Mouse (Mus musculus) lung, postnatal 0 days (tissue): ENCODE measurements at regions not wholly inside any gene's neighbourhood (a gene's known extent, or its start where the extent isn't known, plus 50 kb on each side); places are given as distances from the start of the nearest gene placed in this dataset.
A peak's percentile ranks its signal among the peaks of the same experiment; 100 is the strongest.

Experiments
- ATAC-seq: fragments of 200-750 bp; cut with Nextera tagmentation; 2 replicates; pipeline ENCODE4 v1.8.0; 2017; ENCODE audit warnings: moderate library complexity
- DNase-seq: peaks from one replicate; pipeline ENCODE4 v3.0.0-alpha.2; 2016; ENCODE audit warnings: low spot score
- H3K27ac ChIP-seq: fragments of 300-500 bp; sonication (generic); 2 replicates; pipeline ENCODE4 v1.5.1; 2014; ENCODE audit warnings: antibody characterized with exemption, mild to moderate bottlenecking, low read length, mixed read lengths
- H3K27me3 ChIP-seq: fragments of 300-500 bp; sonication (generic); replicated peaks from 2 replicates; pipeline ENCODE4 v1.6.1; 2014; ENCODE audit warnings: low read length, mixed read lengths; ENCODE audit not compliant: insufficient read depth
- H3K36me3 ChIP-seq: fragments of 300-500 bp; sonication (generic); 2 replicates; pipeline ENCODE4 v1.6.1; 2014; ENCODE audit warnings: low read length, mixed read lengths; ENCODE audit not compliant: insufficient read depth
- H3K4me1 ChIP-seq: fragments of 300-500 bp; sonication (generic); 2 replicates; pipeline ENCODE4 v1.6.1; 2014; ENCODE audit warnings: antibody characterized with exemption, low read depth, low read length, mixed read lengths; ENCODE audit not compliant: insufficient read depth
- H3K4me2 ChIP-seq: fragments of 300-500 bp; sonication (generic); replicated peaks from 2 replicates; pipeline ENCODE4 v1.6.1; 2014; ENCODE audit warnings: low read depth, mild to moderate bottlenecking, low read length, moderate library complexity, mixed read lengths
- H3K4me3 ChIP-seq: fragments of 300-500 bp; sonication (generic); 2 replicates; pipeline ENCODE4 v1.5.1; 2014; ENCODE audit warnings: low read depth, low read length
- H3K9ac ChIP-seq: fragments of 300-500 bp; sonication (generic); replicated peaks from 2 replicates; pipeline ENCODE4 v1.6.1; 2014; ENCODE audit warnings: low read depth, mild to moderate bottlenecking
- H3K9me3 ChIP-seq: fragments of 300-500 bp; sonication (generic); 2 replicates; pipeline ENCODE4 v1.6.1; 2016; ENCODE audit warnings: low read length, mixed read lengths
- CTCF ChIP-seq: IDR thresholded peaks from 2 replicates; pipeline ENCODE4 v1.5.1; 2016; ENCODE audit warnings: antibody characterized with exemption, mild to moderate bottlenecking
- EP300 ChIP-seq: IDR thresholded peaks from 2 replicates; pipeline ENCODE4 v1.6.1; 2016; ENCODE audit warnings: antibody characterized with exemption, mild to moderate bottlenecking, control low read depth
- WGBS: fragments of 180-500 bp; shearing (Covaris S2); extraction: QIAGEN DNeasy Blood & Tissue Kit; methylation state at CpG from one replicate; pipeline ENCODE4 v1.1.7; 2014; 5-methylcytosine and 5-hydroxymethylcytosine counted together

DNA sequence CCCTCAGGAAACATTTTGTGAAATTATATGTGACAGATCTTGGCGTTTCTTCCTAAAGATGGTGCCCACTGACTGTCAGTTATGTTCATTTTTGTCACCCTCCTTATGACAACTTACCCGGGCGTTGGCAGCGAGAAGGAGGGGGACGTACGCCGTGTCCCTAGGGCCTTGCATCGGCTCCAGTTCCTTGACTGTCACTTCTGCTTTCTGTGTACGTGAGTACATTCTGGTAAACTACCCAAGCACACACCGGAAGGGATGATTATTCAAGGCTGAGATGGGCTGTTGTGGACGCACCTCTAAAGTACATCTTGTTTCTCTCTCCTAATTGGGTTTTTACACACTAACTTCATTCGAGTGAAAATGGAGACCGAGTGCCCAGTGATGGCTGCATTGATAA is 120.2 kb downstream of the Edn3 start:
- no peak overlapping the region for H3K27ac ChIP-seq
- no peaks in the 10 kb centered on the region for H3K4me1 ChIP-seq
- WGBS = 74% methylated on average over 13 of the region's 13 CpGs
- H3K9ac ChIP-seq = no peak overlapping the region
- no peaks in the 10 kb centered on the region for H3K36me3 ChIP-seq
- no peaks in the 10 kb centered on the region for H3K9me3 ChIP-seq
- H3K4me3 ChIP-seq = no peak overlapping the region
- DNase-seq (no peak), ATAC-seq (no peak)
- no peaks in the 10 kb centered on the region for H3K27me3 ChIP-seq
- no peak overlapping the region for H3K4me2 ChIP-seq
- no peak for TF ChIP-seq EP300
- TF ChIP-seq CTCF = no peak

- DNase-seq = no peak
Measured at GRCm38 (mm10) chr2:174884232-174885225, 124.1 kb downstream of the Edn3 start.

DNA sequence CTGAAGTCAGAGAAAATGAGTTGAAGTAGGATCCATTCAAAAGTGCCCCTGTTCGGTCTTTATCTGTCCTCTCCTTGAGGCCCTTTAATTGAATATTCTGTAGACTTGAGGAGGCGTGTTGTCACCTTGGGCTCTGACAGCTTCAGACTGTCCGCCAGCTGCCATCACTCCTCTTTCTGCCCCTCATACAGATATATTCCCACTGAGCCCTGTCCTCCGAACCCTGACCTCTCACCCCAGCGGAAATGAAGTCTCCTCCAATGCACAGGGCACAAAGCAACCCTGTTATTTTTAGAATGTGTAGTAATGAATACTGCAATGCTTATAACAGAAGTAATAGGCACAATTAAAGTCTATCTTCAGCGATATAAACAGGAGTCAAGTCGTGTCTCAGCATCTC is 117.4 kb upstream of the Gm14444 start:
- Histone ChIP-seq H3K9me3 (no peaks in the 10 kb centered on the region), H3K4me1 (no peaks in the 10 kb centered on the region), H3K4me2 (no peak overlapping the region), H3K36me3 (no peaks in the 10 kb centered on the region), H3K27ac (no peak overlapping the region), H3K27me3 (no peaks in the 10 kb centered on the region), H3K4me3 (no peak overlapping the region), H3K9ac (no peak overlapping the region)
- ATAC-seq (peak; percentile 65), DNase-seq (peak; percentile 36)
- TF ChIP-seq CTCF (no peak), EP300 (no peak)
- 65% methylated on average over 7 of the region's 7 CpGs for WGBS

More at GRCm38 (mm10) chr2:174884232-174885225, 124.1 kb downstream of the Edn3 start:
- H3K36me3 ChIP-seq = no peaks in the 10 kb centered on the region
- no peak overlapping the region for H3K4me3 ChIP-seq
- 61% methylated on average over 19 of the region's 19 CpGs for WGBS
- no peaks in the 10 kb centered on the region for H3K27me3 ChIP-seq
- TF ChIP-seq CTCF (no peak), EP300 (no peak)
- H3K4me2 ChIP-seq = no peak overlapping the region
- no peak for ATAC-seq
- no peak overlapping the region for H3K27ac ChIP-seq
- no peak overlapping the region for H3K9ac ChIP-seq
- H3K9me3 ChIP-seq = no peaks in the 10 kb centered on the region
- H3K4me1 ChIP-seq = no peaks in the 10 kb centered on the region

- Histone ChIP-seq H3K27ac (no peak overlapping the region; the same call in 1 of the 2 replicates), H3K36me3 (no peaks in the 10 kb centered on the region), H3K9ac (no peak overlapping the region), H3K4me1 (peaks cover 4% of the 10 kb centered on the region; the same call in 1 of the 2 replicates), H3K4me2 (no peak overlapping the region), H3K27me3 (no peaks in the 10 kb centered on the region), H3K9me3 (no peaks in the 10 kb centered on the region), H3K4me3 (no peak overlapping the region)
- DNase-seq (peak; percentile 17), ATAC-seq (peak; percentile 37)
- TF ChIP-seq EP300 = peak; percentile 15; the same call in 1 of the 2 replicates
- TF ChIP-seq CTCF = no peak
- WGBS = 31% methylated on average over 8 of the region's 8 CpGs
Measured at GRCm38 (mm10) chr2:174897424-174897823, 112.6 kb upstream of the Gm14444 start.

GRCm38 (mm10) chr2:174899940-174900670 is 109.9 kb upstream of the Gm14444 start:
- peaks cover 4% of the 10 kb centered on the region; the same call in 1 of the 2 replicates for H3K4me1 ChIP-seq
- H3K27ac ChIP-seq = 0 out of 2 replicates have a peak overlapping the region, but pooled peaks have one; percentile 7
- no peak overlapping the region for H3K9ac ChIP-seq
- H3K4me3 ChIP-seq = no peak overlapping the region
- H3K27me3 ChIP-seq = no peaks in the 10 kb centered on the region
- no peaks in the 10 kb centered on the region for H3K36me3 ChIP-seq
- no peak overlapping the region for H3K4me2 ChIP-seq
- TF ChIP-seq EP300 = peak; percentile 86
- no peak for TF ChIP-seq CTCF
- DNase-seq = no peak
- WGBS = 62% methylated on average over 5 of the region's 5 CpGs
- peak; percentile 82 for ATAC-seq
- H3K9me3 ChIP-seq = no peaks in the 10 kb centered on the region

DNA sequence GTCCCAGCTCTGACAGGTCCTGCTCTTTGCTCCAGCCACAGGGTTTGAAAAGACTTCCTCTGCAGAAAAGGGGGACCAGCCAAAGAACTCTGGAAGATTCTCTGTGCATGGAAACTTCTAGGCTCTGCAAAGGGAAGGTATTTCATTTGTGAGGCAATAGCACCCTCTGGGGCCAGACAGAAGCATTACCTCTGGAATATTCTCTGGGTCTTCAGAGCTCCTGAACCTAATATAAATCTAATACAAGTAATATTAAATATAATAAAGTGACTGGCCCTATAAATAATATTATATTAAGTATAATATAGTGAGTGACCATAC is 109.4 kb upstream of the Gm14444 start:
- peaks cover 4% of the 10 kb centered on the region; the same call in 1 of the 2 replicates for H3K4me1 ChIP-seq
- H3K9me3 ChIP-seq = no peaks in the 10 kb centered on the region
- ATAC-seq (no peak), DNase-seq (peak; percentile 79)
- 0 out of 2 replicates have a peak overlapping the region, but pooled peaks have one; percentile 7 for H3K27ac ChIP-seq
- H3K36me3 ChIP-seq = no peaks in the 10 kb centered on the region
- TF ChIP-seq EP300 (peak; percentile 54; the same call in 1 of the 2 replicates), CTCF (peak; percentile 79)
- no peak overlapping the region for H3K9ac ChIP-seq
- no peaks in the 10 kb centered on the region for H3K27me3 ChIP-seq
- no peak overlapping the region for H3K4me3 ChIP-seq
- no peak overlapping the region for H3K4me2 ChIP-seq
